Mouse (Mus musculus) forebrain, postnatal 0 days (tissue): Measurements from ENCODE around the gene Znrf3. TPM values are rescaled to one million over a fixed set of nuclear protein-coding genes. Genes with fewer than 3 reads are reported as not detected.
A peak's percentile ranks its signal among the peaks of the same experiment; 100 is the strongest.

Experiments
- ATAC-seq: fragments of 200-750 bp; cut with Nextera tagmentation; 2 replicates; pipeline ENCODE4 v1.8.0; 2017; ENCODE audit warnings: mild to moderate bottlenecking, moderate library complexity
- DNase-seq: peaks from one replicate; pipeline ENCODE4 v3.0.0-alpha.2; 2015
- H3K27ac ChIP-seq: fragments of 300-500 bp; sonication (generic); 2 replicates; pipeline ENCODE4 v1.5.1; 2014; ENCODE audit warnings: low read depth, mild to moderate bottlenecking, antibody characterized with exemption, low read length, moderate library complexity, mixed read lengths
- H3K27me3 ChIP-seq: fragments of 300-500 bp; sonication (generic); 2 replicates; pipeline ENCODE4 v1.6.1; 2014; ENCODE audit warnings: mild to moderate bottlenecking, low read length, mixed read lengths; ENCODE audit not compliant: insufficient read depth
- H3K36me3 ChIP-seq: fragments of 300-500 bp; sonication (generic); 2 replicates; pipeline ENCODE4 v1.6.1; 2014; ENCODE audit warnings: mild to moderate bottlenecking, moderate library complexity; ENCODE audit not compliant: insufficient read depth
- H3K4me1 ChIP-seq: fragments of 300-500 bp; sonication (generic); 2 replicates; pipeline ENCODE4 v1.6.1; 2014; ENCODE audit warnings: antibody characterized with exemption; ENCODE audit not compliant: insufficient read depth
- H3K4me2 ChIP-seq: fragments of 300-500 bp; sonication (generic); 2 replicates; pipeline ENCODE4 v1.6.1; 2014; ENCODE audit warnings: low read depth, mild to moderate bottlenecking, moderate library complexity
- H3K4me3 ChIP-seq: fragments of 300-500 bp; sonication (generic); 2 replicates; pipeline ENCODE4 v1.5.1; 2014; ENCODE audit warnings: low read depth, low read length, mixed read lengths
- H3K9ac ChIP-seq: fragments of 300-500 bp; sonication (generic); 2 replicates; pipeline ENCODE4 v1.6.1; 2014; ENCODE audit warnings: mild to moderate bottlenecking
- H3K9me3 ChIP-seq: fragments of 300-500 bp; sonication (generic); 2 replicates; pipeline ENCODE4 v1.6.1; 2016; ENCODE audit warnings: low read length
- CTCF ChIP-seq: sonication (generic); IDR thresholded peaks from 2 replicates; pipeline ENCODE4 v1.5.1; 2016; ENCODE audit warnings: antibody characterized with exemption, control low read depth, low read depth
- WGBS: fragments of 180-500 bp; shearing (Covaris S2); extraction: QIAGEN DNeasy Blood & Tissue Kit; methylation state at CpG from one replicate; pipeline ENCODE4 v1.1.7; 2014; 5-methylcytosine and 5-hydroxymethylcytosine counted together
- polyA plus RNA-seq: library from polyadenylated mRNA; unstranded; fragments of >200 nt; fragmentation: Nextera tagmentation; extraction: Ambion mirVana; gene quantifications from 2 replicates; pipeline ENCODE4 v1.2.1, GENCODE M21; 2015
- total RNA-seq: library from RNA; depleted of rRNA; stranded (reverse); fragments of >200 nt; gene quantifications from 2 replicates; pipeline ENCODE4 v1.2.3, GENCODE M21; 2014

Gene Znrf3
- total and polyA plus RNA-seq, 2 experiments from 2014 or later = 8.3 to 9.1 TPM

DNA sequence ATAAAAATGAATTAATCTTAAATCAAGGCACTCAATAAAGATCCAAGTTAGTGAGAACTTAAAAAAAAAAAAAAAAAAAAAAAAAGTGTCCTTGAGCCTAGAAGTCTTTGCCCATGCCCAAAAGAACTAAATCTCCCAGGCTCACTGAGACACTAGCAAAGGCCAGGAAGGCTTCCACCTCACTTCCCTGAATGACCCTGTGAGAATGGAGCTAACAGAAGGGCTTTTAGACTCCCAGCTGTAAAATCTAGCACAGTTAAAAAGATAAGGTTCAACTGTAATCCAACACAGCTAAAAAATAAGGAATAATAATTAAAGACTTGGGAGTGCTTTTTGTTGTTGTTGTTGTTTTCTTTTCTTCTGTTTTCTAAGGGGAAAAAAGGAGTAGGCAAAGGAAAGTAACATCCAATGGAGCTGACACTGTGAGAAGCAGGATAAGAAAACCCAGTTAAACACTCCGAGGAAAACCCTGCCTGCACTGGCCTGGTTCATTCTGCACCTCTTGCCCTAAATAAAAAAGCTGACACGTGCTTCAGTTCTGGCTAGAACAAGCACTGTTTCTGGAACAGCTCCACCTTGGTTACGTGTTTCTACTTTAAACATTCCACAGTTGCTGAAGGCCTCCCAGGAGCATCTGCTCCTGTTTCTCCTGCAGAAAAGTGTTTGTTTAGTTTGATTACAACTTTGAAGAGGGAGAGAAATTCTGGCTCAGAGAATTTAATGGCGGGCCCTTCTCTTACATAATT, 23.0 kb downstream of the Znrf3 start:
- no peak for ATAC-seq
- peaks cover 15% of the 10 kb centered on the region for H3K4me1 ChIP-seq
- H3K27ac ChIP-seq = no peak overlapping the region
- TF ChIP-seq CTCF = no peak
- H3K4me3 ChIP-seq = no peak overlapping the region
- no peak overlapping the region for H3K9ac ChIP-seq
- 17% methylated on average over 4 of the region's 4 CpGs for WGBS
- peak; percentile 44 for DNase-seq
- H3K36me3 ChIP-seq = no peaks in the 10 kb centered on the region
- no peaks in the 10 kb centered on the region for H3K9me3 ChIP-seq
- no peak overlapping the region for H3K4me2 ChIP-seq
- H3K27me3 ChIP-seq = no peaks in the 10 kb centered on the region

DNA sequence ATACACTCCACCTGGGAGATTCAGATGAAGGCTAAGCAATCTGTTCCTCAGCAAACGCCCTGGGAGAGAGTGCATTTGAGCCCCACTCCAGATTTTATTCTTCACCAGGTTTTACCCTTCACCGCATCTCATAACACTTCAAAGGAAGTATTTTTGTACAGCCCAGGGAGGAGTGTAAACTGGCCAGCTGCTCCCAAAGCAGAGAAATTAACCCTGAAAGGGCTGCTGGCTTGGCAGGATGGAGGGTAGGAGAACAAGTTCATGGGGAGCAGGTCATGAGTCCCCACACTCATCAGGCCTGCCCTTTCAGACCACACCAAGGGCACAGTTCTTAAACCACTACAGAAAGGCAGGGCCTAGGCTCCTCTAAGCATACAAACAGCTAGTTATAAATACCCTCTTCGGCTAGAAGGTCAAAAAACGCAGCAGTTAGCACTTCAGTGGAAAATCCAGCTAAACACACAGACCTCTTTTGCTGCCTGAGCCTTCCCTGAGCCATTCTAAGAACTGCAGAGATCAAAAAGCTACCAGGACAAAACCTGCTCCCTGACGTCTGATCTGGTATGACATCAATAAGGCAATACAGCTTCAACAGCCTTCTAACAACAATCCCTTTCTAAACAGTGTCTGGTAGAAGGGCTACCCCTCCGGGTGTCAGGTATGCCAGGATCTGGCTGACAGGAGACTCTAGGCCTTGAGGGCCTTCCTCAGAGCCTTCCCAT, 28.9 kb downstream of the Znrf3 start:
- DNase-seq = peak; percentile 18
- H3K27ac ChIP-seq = peak overlapping the region; percentile 50
- TF ChIP-seq CTCF = no peak
- H3K4me2 ChIP-seq = no peak overlapping the region
- WGBS = 11% methylated on average over 6 of the region's 6 CpGs
- no peak overlapping the region for H3K4me3 ChIP-seq
- peaks cover 24% of the 10 kb centered on the region; the same call in 1 of the 2 replicates for H3K4me1 ChIP-seq
- ATAC-seq = peak; percentile 63
- no peaks in the 10 kb centered on the region for H3K27me3 ChIP-seq
- no peaks in the 10 kb centered on the region for H3K36me3 ChIP-seq
- no peaks in the 10 kb centered on the region for H3K9me3 ChIP-seq
- H3K9ac ChIP-seq = 0 out of 2 replicates have a peak overlapping the region, but pooled peaks have one; percentile 18

DNA sequence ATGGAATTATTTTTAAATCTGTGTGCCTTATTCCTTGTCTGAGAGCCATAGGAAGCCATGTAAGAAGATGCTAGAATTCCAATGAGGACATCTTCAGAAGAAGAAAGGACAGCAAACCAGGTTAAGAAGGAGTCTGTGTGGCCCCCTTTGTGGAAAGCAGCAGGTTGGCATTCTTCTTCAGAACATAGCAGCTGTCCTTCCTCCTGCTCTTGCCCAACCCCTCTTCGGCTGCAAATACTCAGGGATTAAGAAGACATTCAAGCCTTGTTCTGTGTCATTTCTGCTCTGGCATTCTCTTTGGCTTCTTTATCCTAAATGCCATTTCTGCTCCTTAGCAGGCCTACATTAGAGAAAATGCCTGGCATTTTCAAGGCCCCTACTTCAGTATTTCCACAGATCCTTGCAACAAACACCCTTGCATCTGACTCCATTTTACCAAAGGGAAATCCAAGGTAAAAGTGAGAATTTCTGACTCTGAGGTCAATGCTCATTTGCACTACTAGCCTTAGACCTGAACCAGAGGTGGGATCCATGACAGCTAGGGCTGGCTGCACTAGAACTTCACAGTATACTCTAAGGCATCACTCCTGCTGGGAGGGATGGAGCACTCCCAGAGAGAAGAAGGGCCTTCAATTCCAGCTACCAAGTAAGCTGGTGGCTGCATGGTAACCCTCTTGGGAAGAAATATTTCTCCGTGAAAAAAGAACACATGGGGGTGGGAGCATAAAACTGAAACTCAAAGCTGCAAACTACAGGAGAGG, 29.6 kb downstream of the Znrf3 start:
- DNase-seq = peak; percentile 10
- peaks cover 24% of the 10 kb centered on the region; the same call in 1 of the 2 replicates for H3K4me1 ChIP-seq
- H3K36me3 ChIP-seq = no peaks in the 10 kb centered on the region
- 12% methylated on average over 2 of the region's 2 CpGs for WGBS
- no peak overlapping the region for H3K9ac ChIP-seq
- H3K9me3 ChIP-seq = no peaks in the 10 kb centered on the region
- no peak overlapping the region for H3K4me2 ChIP-seq
- no peaks in the 10 kb centered on the region for H3K27me3 ChIP-seq
- no peak for ATAC-seq
- H3K4me3 ChIP-seq = no peak overlapping the region
- TF ChIP-seq CTCF = no peak
- 0 out of 2 replicates have a peak overlapping the region, but pooled peaks have one; percentile 5 for H3K27ac ChIP-seq

DNA sequence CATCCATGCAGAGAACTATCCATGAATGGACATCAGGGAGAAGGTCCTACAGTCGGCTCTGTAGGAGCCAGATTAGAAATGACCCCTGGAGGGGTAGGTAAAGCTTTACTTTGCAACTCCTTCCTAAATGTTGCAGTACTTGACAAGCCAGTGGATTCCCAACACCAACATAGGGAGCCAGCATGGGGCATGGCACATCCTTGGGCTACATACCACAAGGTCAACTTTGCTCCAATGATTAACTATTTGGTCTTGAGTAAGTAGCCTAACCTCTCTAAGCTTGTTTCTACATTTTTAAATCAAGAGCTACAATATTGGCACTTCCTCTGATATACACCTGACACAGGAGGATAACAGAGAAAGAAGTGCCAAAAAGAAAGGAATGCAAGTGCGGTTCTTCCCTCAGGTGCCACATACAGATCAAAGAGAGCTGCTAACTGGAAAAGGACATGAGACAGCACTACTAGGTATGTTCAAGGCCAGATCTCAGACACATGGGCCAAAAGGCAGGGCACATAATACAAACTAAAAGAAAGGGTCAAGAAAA, 31.9 kb downstream of the Znrf3 start:
- 74% methylated on average over 2 of the region's 2 CpGs for WGBS

DNA sequence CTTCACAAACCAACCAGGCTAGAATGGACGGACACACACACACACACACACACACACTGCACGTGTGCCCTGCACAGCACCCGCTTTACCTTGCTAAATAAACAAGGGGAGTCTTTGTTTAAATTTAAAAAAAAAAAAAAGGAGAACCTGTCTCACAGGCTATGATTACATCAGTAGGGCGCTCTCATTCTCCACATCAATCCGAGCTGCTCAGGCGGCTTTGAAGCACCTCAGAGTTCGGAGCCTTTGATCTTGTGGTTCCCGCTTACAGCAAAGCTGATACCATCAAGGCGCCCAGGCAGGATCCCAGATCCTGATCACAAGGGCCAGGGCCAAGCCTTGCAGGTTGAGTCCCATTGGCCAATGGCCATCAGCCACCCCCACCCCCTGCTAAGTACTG, 33.1 kb downstream of the Znrf3 start:
- H3K4me3 ChIP-seq = no peak overlapping the region
- DNase-seq = peak; percentile 21
- H3K9me3 ChIP-seq = no peaks in the 10 kb centered on the region
- TF ChIP-seq CTCF = no peak
- no peaks in the 10 kb centered on the region for H3K27me3 ChIP-seq
- no peaks in the 10 kb centered on the region for H3K36me3 ChIP-seq
- ATAC-seq = no peak
- H3K27ac ChIP-seq = no peak overlapping the region
- WGBS = 32% methylated on average over 9 of the region's 9 CpGs
- H3K4me2 ChIP-seq = no peak overlapping the region
- no peak overlapping the region for H3K9ac ChIP-seq
- H3K4me1 ChIP-seq = peaks cover 19% of the 10 kb centered on the region; the same call in 1 of the 2 replicates

More for the DNA sequence above, 31.9 kb downstream of the Znrf3 start:
- no peaks in the 10 kb centered on the region for H3K36me3 ChIP-seq
- no peak overlapping the region for H3K27ac ChIP-seq
- H3K4me2 ChIP-seq = no peak overlapping the region
- peaks cover 21% of the 10 kb centered on the region; the same call in 1 of the 2 replicates for H3K4me1 ChIP-seq
- no peak for TF ChIP-seq CTCF
- H3K4me3 ChIP-seq = no peak overlapping the region
- no peak for ATAC-seq
- no peak overlapping the region for H3K9ac ChIP-seq
- H3K9me3 ChIP-seq = no peaks in the 10 kb centered on the region
- no peak for DNase-seq
- no peaks in the 10 kb centered on the region for H3K27me3 ChIP-seq

DNA sequence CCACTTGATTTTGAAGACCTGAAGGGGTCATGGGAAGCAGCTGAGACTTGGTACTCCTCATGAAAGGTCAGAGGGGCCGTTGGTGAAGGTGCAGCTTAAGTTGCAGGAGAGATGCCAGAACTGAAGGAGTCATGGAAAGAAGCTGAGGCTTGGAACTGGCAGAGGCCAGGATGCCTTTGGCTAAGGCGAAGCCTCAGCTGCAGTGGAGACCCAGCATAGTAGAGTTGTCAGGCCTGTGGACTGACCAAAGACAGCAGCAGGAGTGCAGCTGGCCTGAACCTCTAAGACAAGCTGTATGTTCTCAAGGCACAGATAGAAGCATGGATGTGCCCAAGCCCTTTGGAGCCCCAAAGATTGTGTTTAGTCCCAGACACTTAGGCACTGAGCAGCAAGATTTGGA, 40.5 kb downstream of the Znrf3 start:
- no peak overlapping the region for H3K27ac ChIP-seq
- no peak for ATAC-seq
- no peaks in the 10 kb centered on the region for H3K4me1 ChIP-seq
- no peak overlapping the region for H3K4me2 ChIP-seq
- no peak overlapping the region for H3K4me3 ChIP-seq
- no peaks in the 10 kb centered on the region for H3K36me3 ChIP-seq
- no peaks in the 10 kb centered on the region for H3K9me3 ChIP-seq
- TF ChIP-seq CTCF = no peak
- no peaks in the 10 kb centered on the region for H3K27me3 ChIP-seq
- DNase-seq = no peak
- WGBS = 85% methylated on average over 2 of the region's 2 CpGs
- no peak overlapping the region for H3K9ac ChIP-seq
